ENCODE assay signal across 17 mouse cellular contexts in genomic region chr7:84039856-84040522, GRCm38 (mm10). TPM values are rescaled to one million over a fixed set of nuclear protein-coding genes. Genes with fewer than 3 reads are reported as not detected.
DNase-seq lines count a peak whose midpoint lies in the region; ATAC-seq and TF ChIP-seq lines count a peak whose summit lies in the region.
"Had no signal": no experiment of that assay in that cellular context is flagged by ENCODE, and none has a peak within 500 bp of the region (broad histone marks: within the 10 kb centered on the region; RNA-seq: fewer than 3 reads in every experiment).

No protein-coding gene starts in this region.

- no peaks in the 10 kb centered on the region for H3K36me3 ChIP-seq in intestine, postnatal 0 days (ENCODE audit: control insufficient read depth, insufficient read depth)
- H3K36me3 ChIP-seq in liver, postnatal 0 days (replicated peaks; ENCODE audit: insufficient read depth, low read length), result no peaks in the 10 kb centered on the region
- H3K36me3 ChIP-seq: midbrain, embryonic 13.5 days; neural tube, embryonic 13.5 days had no signal

- no peak overlapping the region for H3K9ac ChIP-seq in intestine, postnatal 0 days (ENCODE audit: low read depth, low read length)
- H3K9ac ChIP-seq in liver, postnatal 0 days (replicated peaks), result no peak overlapping the region
- H3K9ac ChIP-seq: hindbrain, embryonic 14.5 days; liver, embryonic 14.5 days; midbrain, embryonic 13.5 days; neural tube, embryonic 13.5 days had no signal

- ATAC-seq in intestine, postnatal 0 days, result peak; percentile 88
- ATAC-seq in liver, postnatal 0 days, result no peak
- ATAC-seq: midbrain, embryonic 13.5 days had no signal

- TF ChIP-seq EP300 in liver, postnatal 0 days (IDR thresholded peaks at IDR 0.05; ENCODE audit: low read depth), result no peak

- peak overlapping the region; percentile 64; the same call in 1 of the 2 replicates for H3K27ac ChIP-seq in layer of hippocampus, adult 2 months
- H3K27ac ChIP-seq in intestine, postnatal 0 days (ENCODE audit: low read depth, low read length), result peak overlapping the region; percentile 80
- no peak overlapping the region for H3K27ac ChIP-seq in liver, postnatal 0 days (ENCODE audit: low read depth)
- H3K27ac ChIP-seq in left cerebral cortex, adult 2 months, result no peak overlapping the region
- H3K27ac ChIP-seq: hindbrain, embryonic 14.5 days; liver, embryonic 14.5 days; midbrain, embryonic 13.5 days; neural tube, embryonic 13.5 days had no signal

- H3K27me3 ChIP-seq in intestine, postnatal 0 days (replicated peaks; ENCODE audit: control insufficient read depth, insufficient read depth, low read length), result no peaks in the 10 kb centered on the region
- no peaks in the 10 kb centered on the region for H3K27me3 ChIP-seq in liver, postnatal 0 days (ENCODE audit: insufficient read depth, low read length)
- H3K27me3 ChIP-seq: midbrain, embryonic 13.5 days; neural tube, embryonic 13.5 days had no signal

- H3K9me3 ChIP-seq in intestine, postnatal 0 days (ENCODE audit: control insufficient read depth), result no peaks in the 10 kb centered on the region
- H3K9me3 ChIP-seq in liver, postnatal 0 days (ENCODE audit: low read length), result no peaks in the 10 kb centered on the region
- H3K9me3 ChIP-seq: midbrain, embryonic 13.5 days; neural tube, embryonic 13.5 days had no signal

- no peaks in the 10 kb centered on the region; the same call in 1 of the 2 replicates for H3K4me1 ChIP-seq in intestine, postnatal 0 days (replicated peaks; ENCODE audit: control insufficient read depth, insufficient read depth, low read length)
- H3K4me1 ChIP-seq in liver, postnatal 0 days (ENCODE audit: insufficient read depth), result no peaks in the 10 kb centered on the region
- H3K4me1 ChIP-seq: midbrain, embryonic 13.5 days; neural tube, embryonic 13.5 days had no signal

- H3K4me3 ChIP-seq in layer of hippocampus, adult 2 months, result no peak overlapping the region
- H3K4me3 ChIP-seq in intestine, postnatal 0 days (ENCODE audit: low read depth, low read length), result no peak overlapping the region
- no peak overlapping the region for H3K4me3 ChIP-seq in liver, postnatal 0 days (ENCODE audit: low read depth, low read length)
- no peak overlapping the region for H3K4me3 ChIP-seq in left cerebral cortex, adult 2 months
- H3K4me3 ChIP-seq: midbrain, embryonic 13.5 days; neural tube, embryonic 13.5 days had no signal

- DNase-seq in layer of hippocampus, adult 2 months (ENCODE audit: low spot score in 2 of 2), result no peak
- no peak for DNase-seq in layer of hippocampus, adult 18-20 months (ENCODE audit: low spot score in 2 of 2)
- peak; percentile 32 for DNase-seq in kidney, postnatal 14 days
- DNase-seq in spleen, adult 12 weeks (ENCODE audit: low spot score), result no peak
- DNase-seq in liver, postnatal 0 days, result no peak
- no peak for DNase-seq in left cerebral cortex, adult 2 months (ENCODE audit: extremely low spot score in 1 of 2, low spot score in 2 of 2)
- DNase-seq: adrenal gland, postnatal 14 days; heart, postnatal 10 days; thymus, postnatal 4 days had no signal

- no peak for TF ChIP-seq CTCF in layer of hippocampus, adult 2 months (conservative IDR thresholded peaks at IDR 0.05)
- no peak for TF ChIP-seq CTCF in intestine, postnatal 0 days (IDR thresholded peaks at IDR 0.05; ENCODE audit: low read depth)
- TF ChIP-seq CTCF in liver, postnatal 0 days (IDR thresholded peaks at IDR 0.05; ENCODE audit: low read depth), result no peak
- TF ChIP-seq CTCF in left cerebral cortex, adult 2 months (IDR thresholded peaks at IDR 0.05), result no peak

- intact Hi-C loops in left cerebral cortex, adult 2 months (cut with DNase I), result no loop called here

- H3K4me2 ChIP-seq in intestine, postnatal 0 days (replicated peaks; ENCODE audit: low read depth), result no peak overlapping the region
- no peak overlapping the region for H3K4me2 ChIP-seq in liver, postnatal 0 days (ENCODE audit: low read depth, low read length)
- H3K4me2 ChIP-seq: heart, embryonic 11.5 days; hindbrain, embryonic 14.5 days; midbrain, embryonic 13.5 days; neural tube, embryonic 13.5 days had no signal

- WGBS in intestine, postnatal 0 days, result 52% methylated on average over 8 of the region's 8 CpGs
- WGBS in liver, postnatal 0 days (ENCODE audit: insufficient replicate concordance), result 66% methylated on average over 8 of the region's 8 CpGs

RNA-seq across cellular contexts. Expression of gene Cemip, which starts 46.3 kb away (rescaled TPM):
- 10 to 100 TPM; 21.1 to 26.1 TPM for total RNA-seq in layer of hippocampus, adult 2 months (2021)
- total RNA-seq in layer of hippocampus, adult 18-20 months (2021), result 10 to 100 TPM; 18.3 to 19.5 TPM
- 0.48 and 0.53 TPM in 2 replicates for polyA plus RNA-seq in intestine, postnatal 0 days (2015; fragmentation: Nextera tagmentation; extraction: Ambion mirVana)
- polyA plus RNA-seq in liver, postnatal 0 days (2015; fragmentation: Nextera tagmentation; extraction: Ambion mirVana), result not detected in 2 replicates
- 10 to 100 TPM; 16.3 to 16.9 TPM for total RNA-seq in left cerebral cortex, adult 2 months (2021)
- total RNA-seq: gastrocnemius, adult 18-20 months; megakaryocyte progenitor cell, adult 5-6 weeks had no signal

Comparison
In these comparisons a context has a peak if more than half of its experiments do, and no peak if none do; other contexts are left out.
1. H3K27ac ChIP-seq: peak in layer of hippocampus, adult 2 months (single experiment) and intestine, postnatal 0 days (single experiment); none in liver, postnatal 0 days (single experiment) and left cerebral cortex, adult 2 months (single experiment).